Mouse (Mus musculus) kidney, adult 2 months (tissue): ENCODE data around the gene Mrpl19. TPM values are rescaled to one million over a fixed set of nuclear protein-coding genes. Genes with fewer than 3 reads are reported as not detected.
A peak's percentile ranks its signal among the peaks of the same experiment; 100 is the strongest.

ENCODE experiments used
- DNase-seq: peaks from one replicate; pipeline ENCODE4 v3.0.0; 2021
- H3K27ac ChIP-seq: fragments of 200-500 bp; 2 replicates; pipeline ENCODE4 v1.5.1; 2012; ENCODE audit warnings: low read depth, low read length, control low read depth, inconsistent platforms; ENCODE audit not compliant: insufficient read depth
- H3K27me3 ChIP-seq: fragments of 200-500 bp; replicated peaks from 2 replicates; pipeline ENCODE4 v1.6.1; 2012; ENCODE audit warnings: mild to moderate bottlenecking, moderate library complexity, low read length, inconsistent platforms; ENCODE audit not compliant: control insufficient read depth, insufficient read depth
- H3K36me3 ChIP-seq: fragments of 200-500 bp; 2 replicates; pipeline ENCODE4 v1.6.1; 2012; ENCODE audit warnings: mild to moderate bottlenecking, moderate library complexity, low read length, inconsistent platforms; ENCODE audit not compliant: control insufficient read depth, insufficient read depth
- H3K4me1 ChIP-seq: fragments of 200-500 bp; 2 replicates; pipeline ENCODE4 v1.6.1; 2011; ENCODE audit warnings: low read length; ENCODE audit not compliant: control insufficient read depth, insufficient read depth
- H3K4me3 ChIP-seq: fragments of 200-500 bp; 2 replicates; pipeline ENCODE4 v1.5.1; 2011; ENCODE audit warnings: mild to moderate bottlenecking, low read depth, low read length, control low read depth; ENCODE audit not compliant: insufficient read depth
- CTCF ChIP-seq: fragments of 200-500 bp; conservative IDR thresholded peaks from 2 replicates; pipeline ENCODE4 v1.5.1; 2011; ENCODE audit warnings: low read depth, mild to moderate bottlenecking, control low read depth, low read length, moderate library complexity, mixed read lengths; ENCODE audit not compliant: insufficient read depth, insufficient read length
- POLR2A ChIP-seq: fragments of 200-500 bp; IDR thresholded peaks from one replicate; pipeline ENCODE4 v1.6.1; 2011; ENCODE audit warnings: low read depth, low read length, control low read depth
- WGBS: fragments of 180-500 bp; shearing (Covaris S2); methylation state at CpG from one replicate; pipeline ENCODE4 v1.1.7; 2018; 5-methylcytosine and 5-hydroxymethylcytosine counted together
- polyA plus RNA-seq: library from polyadenylated mRNA; depleted of rRNA; stranded (reverse); fragments of >200 nt; gene quantifications from 2 replicates; pipeline ENCODE4 v1.2.3, GENCODE M21; 2012; rRNA removed

Gene Mrpl19
- polyA plus RNA-seq, result 4.2 and 4.6 TPM in 2 replicates

DNA sequence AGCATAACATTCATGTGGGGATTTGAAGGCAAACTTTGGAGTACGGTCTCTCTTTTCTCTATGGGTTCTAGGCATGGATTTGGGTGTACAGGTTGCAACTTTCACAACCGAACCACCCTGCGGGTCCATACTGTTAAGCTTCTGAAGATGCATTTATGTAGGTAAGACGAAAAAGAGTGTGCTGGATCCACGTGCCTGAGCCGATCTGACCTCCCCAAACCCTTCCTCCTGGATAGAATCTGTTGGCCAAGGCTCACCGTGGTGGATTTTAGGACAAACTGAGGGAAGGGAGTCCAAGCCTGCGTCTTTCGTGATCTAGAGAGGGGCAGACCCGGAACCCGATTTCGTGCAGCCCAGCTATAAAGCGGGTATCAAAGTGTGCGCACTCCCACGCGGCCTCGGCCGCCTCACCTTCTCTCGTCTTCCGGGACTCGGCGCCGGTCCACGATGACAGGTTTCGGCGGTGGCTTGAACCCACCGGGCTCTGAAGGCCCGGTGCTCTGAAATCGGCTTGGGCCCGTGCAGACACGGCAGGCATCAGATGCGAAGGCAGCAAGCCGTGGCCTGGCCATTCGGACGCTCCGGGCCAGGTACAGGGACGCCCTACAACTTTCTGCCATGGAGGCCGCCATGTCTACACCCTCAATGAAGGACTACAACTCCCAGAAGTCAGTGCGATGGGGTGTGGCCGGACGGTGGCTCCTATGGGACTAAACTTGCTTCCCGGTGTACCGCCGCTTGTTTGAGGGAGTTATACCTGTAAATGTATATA lies at the start of gene Mrpl19:
Gene Mrpl19, minus strand, starts transcription at position 663 of the 772 bp plus-strand sequence.
- DNase-seq, result peak; percentile 97
- Histone ChIP-seq H3K27ac (no peak within 1 kb of the TSS), H3K4me3 (peak within 1 kb of the TSS; percentile 91), H3K4me1 (peaks cover 3% of the 10 kb centered on the region; the same call in 1 of the 2 replicates), H3K27me3 (no peaks in the 10 kb centered on the region), H3K36me3 (no peaks in the 10 kb centered on the region)
- WGBS, result under 1% methylated on average over 44 of the region's 44 CpGs
- TF ChIP-seq POLR2A, result no peak
- TF ChIP-seq CTCF, result no peak

DNA sequence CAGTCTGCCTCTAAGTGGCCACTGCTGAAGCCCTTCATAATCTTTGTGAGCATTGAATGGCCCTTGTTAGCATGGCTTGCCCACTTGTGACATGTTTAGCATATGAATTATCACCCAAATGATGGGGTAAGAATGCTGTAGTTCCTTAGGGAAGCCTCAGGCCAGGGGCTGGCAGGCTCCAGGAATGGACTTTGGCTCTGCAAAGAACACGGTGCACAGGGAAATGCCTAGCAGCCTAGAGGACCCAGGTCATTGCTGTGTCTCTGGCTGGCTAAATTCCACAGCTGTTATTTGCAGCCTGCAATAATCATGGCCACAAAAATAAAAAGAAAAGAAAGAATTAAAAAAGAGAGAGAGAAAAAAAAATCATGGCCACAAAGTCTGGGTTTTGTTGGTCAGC lies 46.6 kb upstream of the Mrpl19 start:
- DNase-seq, result peak; percentile 88
- H3K36me3 ChIP-seq, result no peaks in the 10 kb centered on the region
- H3K4me1 ChIP-seq, result no peaks in the 10 kb centered on the region; the same call in 1 of the 2 replicates
- WGBS, result 21% methylated on average over 1 of the region's 1 CpGs
- H3K4me3 ChIP-seq, result no peak overlapping the region
- H3K27ac ChIP-seq, result no peak overlapping the region
- H3K27me3 ChIP-seq, result no peaks in the 10 kb centered on the region
- TF ChIP-seq POLR2A (no peak), CTCF (no peak)

DNA sequence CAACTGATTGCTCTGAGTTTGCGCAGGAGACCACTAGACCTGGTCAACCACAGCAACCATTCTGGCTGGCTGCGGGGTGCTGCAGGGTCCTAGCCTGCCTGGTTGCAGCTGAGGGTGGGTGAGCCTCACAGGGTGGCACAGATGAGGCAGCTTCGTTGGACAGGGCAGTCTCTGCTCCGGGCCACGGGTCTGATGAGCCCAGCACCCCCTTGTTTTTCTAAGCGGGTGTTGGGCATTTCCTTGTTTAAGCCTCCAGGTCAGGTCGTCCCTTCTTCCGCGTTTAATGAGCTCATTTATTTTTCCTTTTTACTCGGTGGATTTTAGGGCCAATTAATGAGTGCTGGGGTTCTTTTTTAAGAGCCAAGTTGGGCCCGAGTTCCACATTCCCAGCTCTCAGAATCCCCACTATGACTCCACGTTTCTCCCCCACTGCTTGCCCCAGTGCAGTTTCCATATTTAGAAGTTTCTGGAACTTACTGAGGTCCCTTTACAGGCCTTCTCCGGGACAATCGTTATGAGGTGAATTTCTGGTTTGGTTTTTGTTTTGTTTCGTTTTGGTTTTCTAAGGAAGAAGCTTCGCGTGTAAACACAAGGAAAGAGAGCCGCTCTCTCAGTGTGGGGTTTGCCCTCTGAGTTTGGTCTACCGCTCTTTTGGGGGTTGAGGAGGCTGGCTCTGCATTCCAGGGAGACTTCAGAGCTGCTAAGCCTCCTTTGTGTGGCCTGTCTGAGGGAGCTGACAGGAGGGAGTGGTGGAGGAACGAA lies 24.5 kb upstream of the Mrpl19 start:
- TF ChIP-seq POLR2A (no peak), CTCF (no peak)
- Histone ChIP-seq H3K4me1 (peaks cover 34% of the 10 kb centered on the region), H3K27me3 (no peaks in the 10 kb centered on the region), H3K36me3 (no peaks in the 10 kb centered on the region), H3K4me3 (no peak overlapping the region), H3K27ac (peak overlapping the region; percentile 69)
- DNase-seq, result peak; percentile 29
- whole genome bisulfite sequencing, result 37% methylated on average over 20 of the region's 20 CpGs

DNA sequence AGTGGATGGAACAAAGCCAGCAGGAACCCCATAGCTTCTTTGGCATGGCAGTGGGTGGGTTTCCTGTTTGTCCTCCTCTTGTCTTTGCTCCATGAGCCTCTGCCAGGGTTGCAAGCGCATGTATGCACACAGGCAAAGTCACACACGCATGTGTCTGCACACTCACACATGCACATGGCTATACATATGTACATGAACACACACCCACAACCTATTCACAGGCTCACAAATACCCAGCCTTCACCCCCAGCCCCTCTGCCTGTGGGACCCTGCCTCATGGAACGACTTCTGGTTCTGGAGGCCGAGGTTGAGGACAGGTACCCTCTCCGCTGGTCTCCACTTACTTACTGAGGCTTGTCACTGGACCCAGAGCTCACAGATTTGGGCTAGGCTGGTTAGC lies 22.6 kb upstream of the Mrpl19 start:
- peaks cover 34% of the 10 kb centered on the region for H3K4me1 ChIP-seq
- H3K4me3 ChIP-seq, result no peak overlapping the region
- H3K27me3 ChIP-seq, result no peaks in the 10 kb centered on the region
- no peaks in the 10 kb centered on the region for H3K36me3 ChIP-seq
- no peak for DNase-seq
- WGBS, result 95% methylated on average over 5 of the region's 5 CpGs
- TF ChIP-seq POLR2A (no peak), CTCF (no peak)
- peak overlapping the region; percentile 85 for H3K27ac ChIP-seq

DNA sequence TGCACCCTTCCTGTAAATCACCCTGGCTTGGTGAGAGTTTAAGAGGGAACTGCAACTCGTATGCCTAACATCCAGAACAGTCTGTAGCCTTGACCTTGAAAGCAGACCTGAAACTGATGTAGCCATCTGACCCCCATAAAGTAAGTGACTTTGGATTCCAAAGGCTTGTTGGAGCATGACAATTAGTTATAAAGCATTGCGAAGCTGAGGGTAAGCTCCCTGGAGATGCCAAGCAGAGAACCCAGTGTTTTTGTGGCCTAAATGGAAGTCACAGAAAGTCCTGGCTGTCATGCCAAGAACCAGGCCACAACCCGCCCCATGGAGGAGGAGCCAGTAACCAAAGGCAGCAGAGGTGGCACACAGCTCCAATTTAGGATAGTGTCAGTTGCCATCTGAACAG lies 21.8 kb upstream of the Mrpl19 start:
- peak; percentile 92 for DNase-seq
- TF ChIP-seq CTCF, result no peak
- TF ChIP-seq POLR2A, result no peak
- H3K4me1 ChIP-seq, result peaks cover 34% of the 10 kb centered on the region
- WGBS, result 33% methylated on average over 3 of the region's 3 CpGs
- no peaks in the 10 kb centered on the region for H3K36me3 ChIP-seq
- H3K27me3 ChIP-seq, result no peaks in the 10 kb centered on the region
- peak overlapping the region; percentile 85 for H3K27ac ChIP-seq
- no peak overlapping the region for H3K4me3 ChIP-seq

DNA sequence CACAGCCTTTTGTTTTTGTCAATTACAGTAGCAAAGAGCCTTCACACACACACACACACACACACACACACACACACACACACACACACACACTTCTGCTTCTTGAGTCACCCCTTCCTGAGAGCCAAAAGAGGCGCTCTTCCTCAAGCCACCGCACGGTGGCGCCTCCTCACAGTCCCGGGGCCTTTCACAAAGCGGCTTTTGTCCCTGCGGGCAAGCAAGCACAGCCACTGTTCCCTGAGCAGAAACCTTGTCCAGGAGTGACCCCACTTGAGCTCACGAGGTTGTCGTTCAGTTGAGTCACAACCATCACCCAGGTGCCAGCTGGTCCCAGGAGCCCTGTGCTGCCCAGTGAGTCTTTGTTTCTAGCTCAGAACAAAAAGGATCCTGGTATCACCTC lies 21.3 kb upstream of the Mrpl19 start:
- 2% methylated on average over 9 of the region's 9 CpGs for WGBS
- H3K4me3 ChIP-seq, result no peak overlapping the region
- DNase-seq, result peak; percentile 92

DNA sequence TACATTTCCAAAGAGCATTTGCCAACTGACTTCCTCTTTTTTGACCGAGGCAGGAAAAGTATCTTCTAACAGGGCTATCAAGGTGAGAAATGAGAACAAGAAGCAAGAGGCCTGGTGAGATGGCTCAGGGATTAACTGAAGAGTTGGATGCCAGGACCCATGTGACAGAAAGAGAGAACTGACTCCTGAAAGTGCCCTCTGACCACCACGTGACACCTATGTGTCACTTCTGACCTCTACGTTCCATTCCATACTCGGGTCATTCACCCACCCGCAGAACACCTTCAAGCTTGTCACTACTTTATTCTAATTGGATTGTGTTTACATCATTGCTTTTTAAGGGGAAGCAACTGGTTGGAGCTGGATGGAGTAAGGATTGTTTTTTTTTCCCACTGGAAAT lies 20.8 kb upstream of the Mrpl19 start:
- 15% methylated on average over 5 of the region's 5 CpGs for WGBS
- H3K27me3 ChIP-seq, result no peaks in the 10 kb centered on the region
- H3K4me3 ChIP-seq, result no peak overlapping the region
- DNase-seq, result peak; percentile 87
- TF ChIP-seq CTCF (no peak), POLR2A (no peak)
- peaks cover 34% of the 10 kb centered on the region for H3K4me1 ChIP-seq
- no peaks in the 10 kb centered on the region for H3K36me3 ChIP-seq
- H3K27ac ChIP-seq, result peak overlapping the region; percentile 85

More for the DNA sequence above, 21.3 kb upstream of the Mrpl19 start:
- TF ChIP-seq CTCF, result peak; percentile 82
- no peak for TF ChIP-seq POLR2A
- Histone ChIP-seq H3K4me1 (peaks cover 34% of the 10 kb centered on the region), H3K27me3 (no peaks in the 10 kb centered on the region), H3K27ac (peak overlapping the region; percentile 85), H3K36me3 (no peaks in the 10 kb centered on the region)
